Mouse (Mus musculus) mouse trophoblast stem cell (cell line): ENCODE results near the gene Slc5a4a.

Experiments
- in situ Hi-C, 2 experiments: fragments of 300-500 bp; cut with MseI, MboI; formaldehyde crosslinking; loops; 2 replicates in 1 of 2; 3 replicates in 1 of 2; pipeline ENCODE4 v1.15.1; 2025

Gene Slc5a4a

DNA sequence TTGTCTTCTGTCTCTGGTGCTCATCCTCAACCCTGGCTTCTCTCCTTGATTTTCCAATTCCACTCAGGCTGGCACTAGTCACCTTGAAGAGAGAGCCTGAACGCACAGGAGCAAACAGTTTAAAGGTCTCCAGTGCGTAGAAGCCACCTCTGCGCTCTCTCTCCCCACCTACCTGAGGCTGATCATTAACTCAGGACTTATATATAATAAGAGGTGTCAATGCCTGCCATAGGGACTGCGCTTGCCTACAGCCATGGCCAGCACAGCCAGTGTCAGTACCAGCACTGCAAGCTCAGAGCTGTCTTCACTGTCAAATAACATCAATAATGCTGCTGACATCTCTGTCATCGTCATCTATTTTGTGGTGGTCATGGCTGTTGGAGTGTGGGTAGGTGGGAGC, at the start of gene Slc5a4a:
Gene Slc5a4a (plus strand): TSS at position 174 of the 400 bp plus-strand sequence.
- in situ Hi-C loops, result no loop called here

DNA sequence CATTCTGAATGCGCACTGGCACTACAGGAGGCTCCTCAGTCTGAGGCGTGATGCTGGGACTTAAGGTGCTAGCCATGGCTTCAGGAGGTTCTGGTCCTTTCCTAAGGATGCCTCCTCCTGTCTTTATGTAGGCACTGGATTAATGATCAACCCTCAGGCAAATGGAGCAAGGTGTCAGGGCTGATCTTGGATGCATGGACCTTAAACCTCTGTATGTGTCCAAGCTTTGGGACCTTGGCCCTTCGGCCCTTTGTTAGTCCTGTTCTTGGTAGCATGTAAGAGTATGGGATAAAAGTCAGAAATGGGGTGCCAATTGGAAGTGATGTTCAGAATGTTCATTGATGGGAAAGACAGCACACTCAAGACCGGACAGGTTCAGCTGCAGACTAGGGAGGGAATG, 36.4 kb upstream of the Slc5a4a start, which contains the start of gene Slc5a4b:
Gene Slc5a4b (minus strand): TSS at position 101 of the 400 bp plus-strand sequence.
- in situ Hi-C loops, result no loop called here

DNA sequence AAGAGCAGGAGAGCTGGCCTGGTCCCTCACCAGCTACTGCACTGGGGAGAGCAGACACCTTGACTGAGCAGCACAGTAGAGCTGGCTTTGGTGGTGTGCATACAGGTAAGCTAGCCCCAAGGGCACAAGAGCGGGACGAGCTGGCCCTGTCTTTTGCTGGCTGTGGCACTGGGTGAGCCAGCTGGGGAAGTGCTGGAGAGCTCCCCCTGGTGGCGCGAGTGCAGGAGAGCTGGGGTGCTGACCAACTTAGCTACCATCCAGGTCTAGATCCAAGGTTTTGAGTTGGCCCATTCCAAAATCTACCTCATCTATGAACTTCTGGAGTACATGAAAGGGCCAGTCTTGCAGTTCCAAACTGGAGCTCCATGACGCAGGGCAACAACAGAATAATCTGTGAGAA, 29.3 kb upstream of the Slc5a4a start:
- in situ Hi-C loops, result no loop called here

DNA sequence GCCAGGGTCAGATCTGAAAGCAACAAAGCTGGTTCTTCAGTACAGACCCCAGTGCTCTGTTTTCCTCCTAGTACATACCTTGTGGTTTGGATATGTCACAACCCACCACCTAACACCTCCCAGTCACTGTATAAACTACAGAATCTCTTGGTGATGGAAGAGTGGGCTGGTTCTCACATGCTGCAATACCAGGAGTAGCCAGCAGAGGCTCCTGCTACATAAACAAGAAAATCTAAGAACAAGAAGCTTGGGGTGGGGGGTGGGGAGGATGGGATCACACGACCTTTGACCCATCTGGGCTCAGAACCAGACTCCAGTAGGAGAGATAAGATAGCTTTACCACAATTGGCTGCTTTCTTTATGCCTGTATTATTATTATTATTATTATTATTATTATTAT, 28.5 kb upstream of the Slc5a4a start:
- in situ Hi-C loops, result no loop called here

DNA sequence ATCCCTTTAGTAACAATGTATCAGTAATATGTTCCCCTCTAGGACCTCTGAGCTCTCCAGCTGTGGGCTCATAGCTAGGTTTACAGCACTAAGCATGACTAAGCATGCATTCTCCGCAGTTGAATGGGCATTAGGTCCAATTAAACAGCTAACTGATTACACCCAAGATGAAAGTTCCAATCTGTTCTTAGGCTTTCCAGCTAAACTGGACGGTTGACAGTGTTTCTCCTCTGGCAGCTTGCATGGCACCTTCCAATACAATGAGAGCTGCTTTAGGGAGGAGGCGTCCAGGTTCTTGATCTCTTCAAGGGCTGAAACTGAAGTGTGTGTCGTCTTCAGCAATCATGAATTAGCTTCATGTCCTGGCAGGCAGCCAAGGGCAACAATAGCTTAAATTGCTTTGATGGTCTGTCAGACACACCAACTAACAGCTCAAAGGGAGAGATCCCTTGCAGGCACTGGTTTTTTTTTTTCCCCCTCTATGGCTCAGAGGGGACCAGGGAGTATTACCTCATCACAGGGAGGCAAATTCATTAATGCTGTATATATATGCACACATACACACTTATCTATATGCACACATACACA, 27.0 kb upstream of the Slc5a4a start:
- in situ Hi-C loops, result no loop called here

DNA sequence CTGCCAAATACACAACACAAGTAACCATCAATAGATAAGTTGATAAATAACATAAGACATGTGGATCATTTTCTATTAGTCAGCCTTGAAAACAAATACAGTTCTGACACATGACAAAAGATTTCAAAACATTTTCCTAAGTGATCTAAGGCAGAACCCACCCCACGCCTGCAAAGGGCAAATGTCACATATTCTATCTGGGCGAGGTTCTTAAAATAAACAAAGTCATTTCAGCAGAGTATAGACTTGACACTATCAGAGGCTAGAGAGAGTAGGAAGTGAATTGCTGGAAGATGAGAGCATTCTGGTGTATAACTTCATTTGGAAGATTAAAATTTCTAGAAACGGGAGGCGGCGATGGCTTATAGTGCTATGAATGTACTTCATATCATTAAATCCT, 25.8 kb upstream of the Slc5a4a start:
- in situ Hi-C loops, result no loop called here

DNA sequence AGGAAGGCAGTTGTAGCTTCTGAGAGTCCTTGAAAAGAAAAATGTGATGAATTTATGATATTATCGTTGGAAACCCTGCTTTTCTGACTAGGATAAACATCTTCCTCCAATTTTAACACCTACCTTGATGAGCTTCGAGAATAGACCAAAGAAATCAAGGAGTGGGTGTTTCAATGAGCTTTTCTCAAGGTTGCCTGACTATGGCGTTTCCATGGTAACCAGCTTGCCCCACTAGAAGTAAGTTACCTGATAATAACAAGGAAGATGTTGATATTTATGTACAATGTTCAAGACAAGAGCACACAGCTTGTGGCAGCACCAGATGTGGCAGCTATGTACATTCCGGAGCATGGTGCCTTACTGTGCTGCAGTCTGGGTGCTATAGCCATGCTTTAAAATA, 14.7 kb upstream of the Slc5a4a start:
- in situ Hi-C loops, result no loop called here

DNA sequence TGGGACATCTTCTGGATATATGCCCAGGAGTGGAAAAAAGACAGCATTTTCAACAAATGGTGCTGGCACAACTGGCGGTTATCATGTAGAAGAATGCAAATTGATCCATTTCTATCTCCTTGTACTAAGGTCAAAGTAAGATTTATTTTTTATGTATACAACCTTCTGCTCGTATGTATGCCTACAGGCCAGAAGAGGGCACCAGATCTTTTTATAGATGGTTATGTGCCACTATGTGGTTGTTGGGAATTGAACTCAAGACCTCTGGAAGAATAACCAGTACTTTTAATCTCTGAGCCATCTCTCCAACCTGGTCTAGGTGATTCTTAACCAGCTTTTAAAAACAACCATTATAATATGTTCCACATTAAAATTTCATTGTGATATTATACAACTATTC, 10.9 kb upstream of the Slc5a4a start:
- in situ Hi-C loops, result no loop called here

DNA sequence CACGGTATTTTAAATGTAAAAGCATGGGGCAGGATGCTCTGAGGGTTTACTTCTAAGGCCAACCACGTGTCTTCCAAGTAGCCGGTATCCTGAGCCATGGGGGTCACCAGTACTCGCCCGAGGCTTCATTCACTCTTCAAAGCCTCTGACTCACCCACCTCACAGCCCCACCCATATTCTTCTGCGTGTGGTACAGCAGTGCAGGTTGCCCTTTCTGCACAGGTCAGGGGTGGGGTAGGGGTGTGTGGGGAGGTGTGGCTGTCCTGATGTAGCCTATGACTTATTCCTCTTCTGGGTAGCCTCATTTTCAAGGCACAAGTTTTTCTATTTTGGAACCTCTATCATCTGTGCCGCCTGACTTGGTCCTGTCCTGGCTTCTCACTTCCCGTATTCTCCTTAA, 405 bp upstream of the Slc5a4a start:
- in situ Hi-C loops, result no loop called here

DNA sequence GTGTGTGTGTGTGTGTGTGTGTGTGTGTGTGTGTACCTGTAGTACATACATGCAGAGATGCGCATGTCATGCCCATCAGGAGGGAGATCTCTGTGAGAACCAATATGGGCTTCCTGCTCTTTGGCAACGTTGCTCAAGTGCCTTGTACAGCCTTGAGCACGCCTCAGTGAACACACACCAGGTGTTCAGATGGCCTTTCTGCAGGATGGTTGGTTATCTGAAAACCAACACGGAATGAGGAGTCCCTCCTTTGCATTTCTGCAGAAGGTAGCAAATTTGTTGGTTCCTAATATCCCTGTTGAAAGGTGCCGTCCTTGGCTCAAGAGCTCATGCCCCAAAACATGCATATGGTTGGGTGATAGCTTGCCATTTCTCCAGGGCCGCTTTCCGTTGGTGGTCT, 8.7 kb downstream of the Slc5a4a start:
- in situ Hi-C loops, result no loop called here

DNA sequence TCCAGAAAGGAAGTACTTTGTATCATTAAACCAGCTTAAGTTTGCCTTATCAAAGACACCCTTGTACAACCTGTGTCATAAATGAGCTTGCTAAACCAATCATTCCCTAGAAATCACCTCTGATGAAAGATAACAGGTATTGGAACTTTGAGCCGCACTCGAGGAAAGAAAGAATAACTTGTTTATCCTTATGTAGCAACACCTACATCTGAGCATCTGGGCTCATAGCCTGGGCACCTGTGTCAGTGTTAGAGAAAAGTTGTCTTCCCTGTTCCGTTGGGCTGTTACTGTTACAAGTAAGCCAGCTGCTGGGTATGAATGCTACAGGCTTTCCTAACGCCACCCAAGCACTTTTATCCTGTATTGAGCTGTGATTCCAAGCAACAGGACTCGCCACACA, 10.3 kb downstream of the Slc5a4a start:
- in situ Hi-C loops, result no loop called here

DNA sequence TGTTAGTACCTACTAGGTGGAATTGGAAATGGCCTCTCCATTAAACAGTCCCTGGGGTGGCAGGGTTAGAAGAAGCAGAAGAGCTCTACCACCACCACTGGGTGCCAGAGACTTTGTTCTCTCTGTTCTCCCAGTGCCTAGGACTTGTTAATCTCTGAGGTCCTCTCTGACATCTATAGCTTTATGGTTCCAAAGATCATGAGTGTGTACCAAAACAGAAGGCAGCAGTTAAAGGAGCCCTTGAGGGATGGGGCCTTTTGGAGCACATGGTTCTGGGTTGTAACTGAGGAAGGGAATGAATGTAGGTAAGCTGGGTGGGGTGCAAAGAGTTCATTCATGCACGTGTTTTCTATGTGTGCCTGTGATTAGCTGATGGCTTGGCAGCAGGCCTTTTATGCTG, 10.8 kb downstream of the Slc5a4a start:
- in situ Hi-C loops, result no loop called here

DNA sequence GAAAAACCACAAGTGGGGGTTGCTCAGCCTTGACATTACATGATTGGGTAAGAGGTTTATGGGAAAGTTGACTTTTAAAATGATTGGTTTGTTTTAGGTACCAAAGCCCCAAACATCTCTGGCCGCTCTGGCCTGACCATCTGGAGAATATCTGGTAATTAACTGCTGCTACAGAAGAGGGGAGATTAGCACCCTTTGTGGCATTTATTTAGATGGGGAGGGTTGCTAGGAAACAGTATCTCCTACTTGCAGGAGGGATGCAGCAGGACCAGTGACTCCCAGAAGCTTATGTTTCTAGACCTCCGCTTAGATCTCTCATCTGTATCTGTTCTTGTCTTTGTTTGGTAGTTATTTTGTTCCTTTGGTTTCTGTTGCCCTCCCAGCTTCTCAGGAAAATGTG, 27.6 kb downstream of the Slc5a4a start:
- in situ Hi-C loops, result no loop called here

DNA sequence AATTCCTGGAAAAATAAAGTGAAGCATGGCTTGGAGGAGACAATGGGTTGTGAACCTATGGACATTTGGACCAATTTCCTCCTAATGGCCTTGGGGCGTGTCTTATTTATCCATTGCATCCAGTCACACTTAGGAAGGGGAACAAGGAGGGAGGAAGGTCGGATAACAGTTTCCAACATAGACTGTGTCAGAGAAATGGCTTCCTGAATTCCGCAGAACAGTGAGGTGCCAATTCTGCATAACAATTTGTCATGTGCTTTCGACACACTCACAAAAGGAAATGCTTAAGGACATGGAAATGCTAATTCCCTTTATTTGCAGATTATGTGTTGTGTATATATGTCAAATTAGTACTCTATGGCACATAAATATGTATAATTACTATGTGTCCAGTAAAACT, 38.0 kb downstream of the Slc5a4a start:
- in situ Hi-C loops, result no loop called here

DNA sequence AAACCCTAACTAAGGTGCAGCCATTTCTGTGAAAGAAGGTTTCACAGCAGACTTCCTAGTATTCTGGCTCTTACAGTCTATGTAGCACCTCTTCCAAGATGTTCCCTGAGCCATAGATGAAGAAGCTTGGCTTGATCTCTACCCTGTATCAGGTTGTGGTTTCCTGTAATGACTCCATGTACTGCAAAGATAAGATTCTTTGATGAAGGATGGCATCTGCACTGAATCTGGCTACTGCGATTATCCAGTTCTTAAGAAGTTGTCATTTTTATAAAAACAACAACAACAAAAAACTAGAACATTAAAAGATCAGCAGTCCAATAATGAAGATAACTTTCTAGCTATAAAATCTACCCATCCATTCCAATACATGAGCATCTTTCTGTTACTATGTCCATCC, 40.8 kb downstream of the Slc5a4a start:
- in situ Hi-C loops, result no loop called here

DNA sequence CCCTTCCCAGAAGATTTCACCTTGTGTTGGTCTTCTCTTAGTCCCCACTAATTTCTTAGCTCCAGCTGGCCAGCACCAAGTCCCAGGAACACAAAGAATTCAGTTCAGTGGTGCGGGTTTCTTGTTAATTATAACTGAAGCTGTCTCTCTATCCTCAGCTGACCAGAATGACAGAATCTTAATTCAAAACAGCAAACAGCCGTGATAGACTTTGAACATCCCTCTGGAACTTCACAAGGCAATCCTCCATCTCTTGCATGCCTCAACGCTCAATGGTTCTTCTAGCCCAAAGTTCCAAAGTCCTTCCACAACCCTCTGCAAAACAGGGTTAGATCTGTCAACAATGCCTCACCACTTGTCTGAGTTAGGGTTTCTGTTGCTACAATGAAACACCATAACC, 54.2 kb downstream of the Slc5a4a start:
- in situ Hi-C loops, result no loop called here

DNA sequence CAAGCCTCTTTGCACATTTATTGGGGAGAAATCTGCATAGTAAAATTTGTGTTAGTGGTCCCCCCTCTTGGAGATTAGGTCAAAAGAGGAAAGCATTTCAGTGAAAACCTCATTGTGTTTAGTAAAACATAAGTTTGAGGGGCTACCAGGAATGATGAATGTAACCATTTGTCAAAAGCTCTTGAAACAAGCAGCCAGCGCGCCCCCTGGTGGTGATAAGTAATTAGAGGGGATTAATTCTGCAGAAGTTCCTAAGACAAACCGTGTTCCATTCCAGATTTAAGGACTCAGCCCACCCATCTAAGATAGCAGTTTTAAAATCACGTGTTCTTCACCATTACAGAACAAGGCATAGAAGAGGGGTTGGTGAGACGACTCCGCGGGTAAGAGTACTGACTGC, 54.7 kb downstream of the Slc5a4a start:
- in situ Hi-C loops, result no loop called here

DNA sequence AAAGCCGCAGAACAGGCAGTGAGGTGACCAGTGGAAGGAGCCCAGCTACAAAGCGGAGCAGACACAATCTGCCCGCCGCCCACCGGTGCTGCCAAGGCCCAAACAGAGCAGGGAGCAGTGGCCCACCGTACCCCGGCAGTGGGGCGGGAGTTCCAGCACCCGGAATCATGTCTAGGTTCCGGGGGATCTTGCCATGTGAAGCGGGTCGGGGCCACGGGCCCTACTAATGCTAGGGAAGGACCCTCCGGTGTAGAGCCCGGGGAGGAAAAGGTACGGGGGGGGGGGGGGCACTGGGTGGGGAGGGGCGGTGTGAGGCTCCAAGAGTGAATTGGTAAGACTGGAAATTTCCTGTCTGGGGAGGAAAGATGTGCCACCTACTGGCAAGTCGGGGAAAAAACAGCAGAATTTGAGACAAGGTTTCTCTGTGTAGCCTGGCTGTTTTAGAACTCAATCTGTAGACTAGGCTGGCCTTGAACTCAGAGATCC, 56.6 kb downstream of the Slc5a4a start:
- in situ Hi-C loops, result no loop called here

DNA sequence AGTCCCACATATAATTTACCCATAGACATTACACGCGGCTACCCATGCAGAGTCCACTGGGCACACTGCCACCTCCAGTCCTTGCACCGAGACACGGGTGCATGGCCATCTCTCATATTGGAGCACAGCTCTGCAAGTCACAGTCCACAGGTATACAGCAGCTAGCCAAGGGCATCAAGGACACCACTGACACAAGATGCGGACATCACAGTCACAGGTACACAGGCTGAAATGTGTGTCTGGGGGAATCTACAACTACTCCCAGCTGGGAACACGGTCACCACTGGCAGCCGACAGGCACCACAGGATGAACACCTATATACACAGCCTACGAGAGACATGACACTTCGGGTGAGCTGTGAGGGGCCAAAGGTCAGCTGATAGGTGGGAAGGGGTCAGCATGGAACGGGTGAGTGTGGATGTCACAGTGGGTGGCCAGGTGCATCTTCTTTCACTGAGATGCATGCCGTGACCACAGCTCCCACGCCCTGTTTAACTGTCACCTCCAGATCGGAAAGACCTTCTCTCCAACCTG, 60.1 kb downstream of the Slc5a4a start:
- in situ Hi-C loops, result no loop called here

DNA sequence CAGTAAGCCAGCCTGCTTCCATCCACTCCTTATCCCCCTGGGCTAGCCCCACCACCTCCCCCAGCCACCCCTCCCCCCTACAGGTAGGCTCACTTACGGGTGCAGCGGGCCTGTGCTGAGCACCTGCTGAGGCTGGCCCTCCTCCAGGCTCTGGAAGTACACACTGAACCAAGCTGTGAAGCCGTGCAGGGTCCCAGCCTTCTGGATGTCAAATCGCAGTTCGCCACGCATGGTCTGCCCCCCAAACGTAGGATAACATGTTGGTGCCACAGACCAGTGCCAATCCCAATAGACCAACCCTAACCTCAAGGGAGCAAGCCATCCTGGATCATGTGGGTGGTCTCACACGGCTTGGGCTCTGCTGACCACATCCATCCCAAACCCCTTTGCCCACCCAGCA, 62.0 kb downstream of the Slc5a4a start:
- in situ Hi-C loops, result no loop called here

DNA sequence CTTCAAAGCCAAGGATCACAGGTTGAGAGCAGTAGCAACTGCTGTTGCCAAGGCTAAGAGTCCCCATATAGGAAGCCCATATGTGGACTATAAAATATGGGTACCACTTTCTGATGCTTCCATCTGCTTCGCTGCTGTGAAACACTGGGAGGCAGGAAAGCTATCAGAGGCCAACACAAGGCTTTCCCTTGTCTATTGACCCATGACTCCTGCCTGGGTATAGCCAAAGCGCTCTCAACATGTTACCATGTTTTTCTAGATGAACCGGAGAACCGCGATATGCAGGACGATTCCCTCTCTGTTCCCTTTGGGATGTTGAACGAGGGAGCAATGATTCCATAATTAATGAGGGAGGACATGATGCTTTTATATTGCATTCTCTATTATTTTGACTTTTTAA, 63.6 kb downstream of the Slc5a4a start:
- in situ Hi-C loops, result no loop called here

DNA sequence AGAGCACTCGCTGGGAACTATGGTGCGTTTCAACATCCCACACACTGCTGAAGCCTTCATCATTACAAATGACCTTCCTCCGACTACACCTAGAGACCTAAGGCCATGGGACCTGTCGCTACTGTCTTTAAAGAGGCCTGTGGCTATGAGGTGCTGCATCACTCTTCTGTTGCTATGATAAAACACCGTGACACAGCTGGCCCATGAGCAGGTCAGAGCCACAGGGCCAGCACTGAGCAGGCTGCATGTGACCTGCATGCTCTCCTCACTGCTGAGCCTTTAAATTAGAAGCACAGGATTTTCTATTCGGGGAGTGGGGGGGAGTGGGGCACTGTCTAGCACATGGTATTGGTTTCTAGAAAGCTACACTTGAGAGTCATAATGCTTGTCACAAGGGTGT, 64.9 kb downstream of the Slc5a4a start:
- in situ Hi-C loops, result no loop called here

DNA sequence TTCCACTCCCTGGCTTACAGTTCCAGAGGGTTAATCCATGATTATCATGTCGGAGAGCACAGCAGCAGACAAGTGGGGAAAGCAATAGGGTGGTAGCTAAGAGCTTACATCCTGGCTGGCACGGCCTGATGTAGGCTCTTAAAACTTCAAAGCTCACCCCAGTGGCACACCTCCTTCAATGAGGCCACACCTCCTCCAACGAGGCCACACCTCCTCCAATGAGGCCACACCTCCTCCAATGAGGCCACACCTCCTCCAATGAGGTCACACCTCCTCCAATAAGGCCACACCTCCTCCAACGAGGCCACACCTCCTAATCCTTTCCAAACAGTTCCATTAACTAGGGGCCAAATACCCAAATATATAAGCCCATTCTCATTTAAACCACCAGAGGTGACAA, 66.9 kb downstream of the Slc5a4a start:
- in situ Hi-C loops, result no loop called here

DNA sequence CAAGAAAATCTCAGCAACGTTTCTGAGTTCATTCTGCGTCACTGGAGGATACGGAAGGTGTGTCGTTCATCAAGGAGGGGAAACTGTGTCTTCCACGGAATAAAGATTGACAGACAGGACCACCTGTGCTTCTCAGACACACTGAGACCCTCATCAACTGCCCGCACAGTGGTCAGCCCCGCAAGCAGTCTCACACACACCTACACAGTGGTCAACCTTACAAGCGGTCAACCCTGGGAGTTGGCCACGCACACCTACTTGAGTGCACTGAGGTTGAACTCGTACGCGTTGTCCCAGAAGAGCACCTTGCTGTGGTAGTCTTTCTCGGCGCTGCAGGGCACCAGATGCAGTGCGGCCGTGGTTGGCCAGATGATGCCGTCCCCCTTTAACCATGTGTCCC, 69.8 kb downstream of the Slc5a4a start:
- in situ Hi-C loops, result no loop called here
